Mouse (Mus musculus): Measurements from ENCODE around the gene Tmem89. TPM values are rescaled to one million over a fixed set of nuclear protein-coding genes. Genes with fewer than 3 reads are reported as not detected.

Tmem89 gene
- total and polyA plus RNA-seq, 3 experiments, result 0.35 TPM; not detected in 2

DNA sequence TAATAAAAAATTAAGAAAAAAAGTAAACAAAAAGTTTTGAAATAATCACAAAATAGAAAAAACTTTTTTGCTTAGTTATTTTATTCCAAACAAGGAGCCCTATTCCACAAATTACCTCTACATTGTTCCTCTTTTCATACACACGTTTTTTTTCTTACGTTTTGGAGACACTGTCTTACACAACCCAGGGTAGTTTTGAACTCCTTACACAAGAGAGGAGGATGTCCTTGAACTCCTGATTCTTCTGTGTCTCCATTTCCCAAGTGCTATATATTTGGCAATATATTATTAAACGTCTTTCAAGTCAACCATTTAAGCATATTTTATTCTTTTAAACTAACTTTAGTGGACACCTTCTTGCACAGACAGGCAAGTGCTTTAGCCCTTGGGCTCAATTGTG lies 21.6 kb downstream of the Tmem89 start:
- Histone ChIP-seq H3K9ac (ENCODE audit: low read depth, low read length) (no peak overlapping the region), H3K4me3 (no peak overlapping the region), H3K36me3 (ENCODE audit: control insufficient read depth, insufficient read depth, low read length) (peaks cover 17% of the 10 kb centered on the region), H3K27ac (no peak overlapping the region; the same call in 1 of the 2 replicates), H3K79me2 (replicated peaks; ENCODE audit: control insufficient read depth, insufficient read depth, low read length) (peaks cover 4% of the 10 kb centered on the region; the same call in 1 of the 2 replicates), H3K27me3 (ENCODE audit: control insufficient read depth, insufficient read depth, low read length) (no peaks in the 10 kb centered on the region), H3K4me1 (ENCODE audit: control insufficient read depth, insufficient read depth, low read length) (peaks cover 3% of the 10 kb centered on the region)
- 10% methylated on average over 3 of the region's 3 CpGs for WGBS
- intact Hi-C loops (cut with DNase I), result loop anchor here (1.0 kb wide), 1 partner anchor 54 kb away; no protein-coding TSS in a partner anchor
- no peak for DNase-seq
- no peak for TF ChIP-seq EP300 (IDR thresholded peaks at IDR 0.05; ENCODE audit: insufficient read depth, low read depth, low read length)

DNA sequence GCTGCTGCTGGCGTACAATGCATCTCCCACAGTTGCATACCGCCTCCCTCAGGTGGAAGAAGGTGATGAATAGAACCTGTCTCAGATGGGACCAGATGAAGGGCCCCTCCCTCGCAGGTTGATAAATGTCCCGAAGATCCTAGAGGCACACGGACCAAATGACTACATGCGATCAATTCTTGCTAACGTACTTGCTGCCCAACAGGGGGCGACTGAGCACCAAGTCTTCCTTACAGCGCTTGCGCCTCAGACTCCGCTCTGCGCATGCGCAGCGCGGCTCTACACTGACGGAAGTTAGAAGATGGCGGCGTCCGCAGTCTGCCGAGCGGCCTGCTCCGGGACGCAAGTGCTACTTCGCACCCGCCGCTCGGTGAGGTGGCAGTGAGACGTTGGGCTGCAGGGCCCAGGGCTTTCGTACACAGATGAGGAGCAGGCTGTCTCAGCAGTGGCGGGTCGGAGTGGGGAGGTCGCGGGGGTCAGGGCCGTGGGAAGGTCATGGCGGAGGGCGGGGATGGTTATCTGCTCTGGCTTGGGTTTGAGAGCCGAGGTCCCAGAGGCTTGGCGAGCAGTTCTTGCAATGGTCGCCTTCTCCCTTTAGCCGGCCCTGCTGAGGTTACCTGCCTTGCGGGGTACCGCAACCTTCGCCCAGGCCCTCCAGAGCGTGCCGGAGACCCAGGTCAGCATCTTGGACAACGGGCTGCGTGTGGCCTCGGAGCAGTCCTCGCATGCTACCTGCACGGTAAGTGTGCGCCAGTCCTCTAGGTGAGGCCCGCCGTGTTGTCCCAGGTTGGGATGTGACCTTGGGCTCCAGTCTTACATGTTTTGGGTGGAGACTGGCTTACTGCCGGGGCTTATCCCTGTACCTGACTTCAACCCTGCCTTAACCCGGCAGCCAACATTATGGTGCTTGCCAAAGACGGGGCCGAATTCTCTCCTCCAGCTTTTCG lies 22.3 kb downstream of the Tmem89 start, which contains the start of gene Uqcrc1:
Gene Uqcrc1, plus strand, starts transcription at position 216 of the 947 bp plus-strand sequence.
- peaks cover 3% of the 10 kb centered on the region for H3K4me1 ChIP-seq (ENCODE audit: control insufficient read depth, insufficient read depth, low read length)
- DNase-seq, result peak; percentile 95
- peak within 1 kb of the TSS; percentile 84 for H3K9ac ChIP-seq (ENCODE audit: low read depth, low read length)
- H3K27ac ChIP-seq, result peak within 1 kb of the TSS; percentile 98
- peaks cover 17% of the 10 kb centered on the region for H3K36me3 ChIP-seq (ENCODE audit: control insufficient read depth, insufficient read depth, low read length)
- TF ChIP-seq CTCF (IDR thresholded peaks at IDR 0.05) (peak; percentile 99; the same call in 1 of the 2 replicates), EP300 (IDR thresholded peaks at IDR 0.05; ENCODE audit: insufficient read depth, low read depth, low read length) (peak; percentile 71; the same call in 1 of the 2 replicates), POLR2A (IDR thresholded peaks at IDR 0.05; ENCODE audit: insufficient read depth, low read depth, low read length) (peak; percentile 98)
- under 1% methylated on average over 58 of the region's 58 CpGs for WGBS
- H3K79me2 ChIP-seq (replicated peaks; ENCODE audit: control insufficient read depth, insufficient read depth, low read length), result peaks cover 4% of the 10 kb centered on the region; the same call in 1 of the 2 replicates
- H3K27me3 ChIP-seq (ENCODE audit: control insufficient read depth, insufficient read depth, low read length), result no peaks in the 10 kb centered on the region
- intact Hi-C loops (cut with DNase I), result loop anchor here (1.0 kb wide), 1 partner anchor 54 kb away; no protein-coding TSS in a partner anchor
- H3K4me3 ChIP-seq, result peak within 1 kb of the TSS; percentile 66

DNA sequence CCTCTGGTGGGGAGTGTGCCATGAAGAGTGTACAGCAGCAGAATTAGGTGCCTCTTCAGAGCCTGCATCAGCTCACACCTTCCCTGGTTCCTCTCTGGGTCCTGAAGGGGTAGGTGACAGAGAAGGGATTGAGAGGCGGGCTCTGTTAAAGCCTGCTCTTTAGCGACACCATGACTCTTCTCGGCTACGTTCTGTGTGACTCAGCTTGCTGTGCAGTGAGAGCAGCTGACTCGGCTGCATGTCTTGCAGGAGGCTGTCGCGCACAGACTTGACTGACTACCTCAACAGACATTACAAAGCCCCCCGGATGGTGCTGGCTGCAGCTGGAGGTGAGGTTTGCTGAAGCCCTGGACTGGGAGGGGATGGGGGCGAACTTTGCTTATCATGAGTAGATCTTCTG lies 30.7 kb downstream of the Tmem89 start:
- peaks cover 13% of the 10 kb centered on the region for H3K36me3 ChIP-seq (ENCODE audit: control insufficient read depth, insufficient read depth, low read length)
- no peak overlapping the region for H3K9ac ChIP-seq (ENCODE audit: low read depth, low read length)
- peaks cover 3% of the 10 kb centered on the region; the same call in 1 of the 2 replicates for H3K4me1 ChIP-seq (ENCODE audit: control insufficient read depth, insufficient read depth, low read length)
- no peak overlapping the region for H3K4me3 ChIP-seq
- WGBS, result 78% methylated on average over 9 of the region's 9 CpGs
- no peaks in the 10 kb centered on the region for H3K27me3 ChIP-seq (ENCODE audit: control insufficient read depth, insufficient read depth, low read length)
- intact Hi-C loops (cut with DNase I), result no loop called here
- no peak overlapping the region for H3K27ac ChIP-seq
- TF ChIP-seq CTCF (IDR thresholded peaks at IDR 0.05) (no peak), EP300 (IDR thresholded peaks at IDR 0.05; ENCODE audit: insufficient read depth, low read depth, low read length) (no peak), POLR2A (IDR thresholded peaks at IDR 0.05; ENCODE audit: insufficient read depth, low read depth, low read length) (no peak)
- H3K79me2 ChIP-seq (replicated peaks; ENCODE audit: control insufficient read depth, insufficient read depth, low read length), result no peaks in the 10 kb centered on the region; the same call in 1 of the 2 replicates
- DNase-seq, result no peak

DNA sequence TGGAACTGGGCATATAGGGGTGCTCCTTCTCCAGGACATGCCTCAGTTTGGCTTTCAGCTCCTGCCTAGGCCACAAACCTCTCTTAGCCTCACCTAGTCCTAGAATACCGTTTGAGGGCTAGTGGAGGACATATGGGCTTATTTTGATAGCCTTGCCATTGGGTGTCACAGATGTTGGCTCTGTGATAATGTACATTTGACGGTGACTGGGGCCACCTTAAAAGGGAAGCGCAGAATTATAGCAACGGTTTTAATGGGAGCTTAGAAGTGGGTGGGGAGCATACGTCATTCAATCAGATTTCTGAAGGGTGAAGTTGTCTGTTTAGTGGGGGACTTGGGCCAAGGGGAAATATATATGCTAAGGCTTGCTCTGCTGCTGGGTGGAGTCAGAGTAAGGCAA lies 31.2 kb downstream of the Tmem89 start:
- no peak for TF ChIP-seq EP300 (IDR thresholded peaks at IDR 0.05; ENCODE audit: insufficient read depth, low read depth, low read length)
- TF ChIP-seq CTCF (IDR thresholded peaks at IDR 0.05), result no peak
- TF ChIP-seq POLR2A (IDR thresholded peaks at IDR 0.05; ENCODE audit: insufficient read depth, low read depth, low read length), result no peak
- peaks cover 11% of the 10 kb centered on the region for H3K36me3 ChIP-seq (ENCODE audit: control insufficient read depth, insufficient read depth, low read length)
- H3K79me2 ChIP-seq (replicated peaks; ENCODE audit: control insufficient read depth, insufficient read depth, low read length), result no peaks in the 10 kb centered on the region; the same call in 1 of the 2 replicates
- peaks cover 3% of the 10 kb centered on the region; the same call in 1 of the 2 replicates for H3K4me1 ChIP-seq (ENCODE audit: control insufficient read depth, insufficient read depth, low read length)
- no peak overlapping the region for H3K4me3 ChIP-seq
- intact Hi-C loops (cut with DNase I), result no loop called here
- H3K27ac ChIP-seq, result no peak overlapping the region
- no peak for DNase-seq
- no peaks in the 10 kb centered on the region for H3K27me3 ChIP-seq (ENCODE audit: control insufficient read depth, insufficient read depth, low read length)
- 74% methylated on average over 5 of the region's 5 CpGs for WGBS
- no peak overlapping the region for H3K9ac ChIP-seq (ENCODE audit: low read depth, low read length)

DNA sequence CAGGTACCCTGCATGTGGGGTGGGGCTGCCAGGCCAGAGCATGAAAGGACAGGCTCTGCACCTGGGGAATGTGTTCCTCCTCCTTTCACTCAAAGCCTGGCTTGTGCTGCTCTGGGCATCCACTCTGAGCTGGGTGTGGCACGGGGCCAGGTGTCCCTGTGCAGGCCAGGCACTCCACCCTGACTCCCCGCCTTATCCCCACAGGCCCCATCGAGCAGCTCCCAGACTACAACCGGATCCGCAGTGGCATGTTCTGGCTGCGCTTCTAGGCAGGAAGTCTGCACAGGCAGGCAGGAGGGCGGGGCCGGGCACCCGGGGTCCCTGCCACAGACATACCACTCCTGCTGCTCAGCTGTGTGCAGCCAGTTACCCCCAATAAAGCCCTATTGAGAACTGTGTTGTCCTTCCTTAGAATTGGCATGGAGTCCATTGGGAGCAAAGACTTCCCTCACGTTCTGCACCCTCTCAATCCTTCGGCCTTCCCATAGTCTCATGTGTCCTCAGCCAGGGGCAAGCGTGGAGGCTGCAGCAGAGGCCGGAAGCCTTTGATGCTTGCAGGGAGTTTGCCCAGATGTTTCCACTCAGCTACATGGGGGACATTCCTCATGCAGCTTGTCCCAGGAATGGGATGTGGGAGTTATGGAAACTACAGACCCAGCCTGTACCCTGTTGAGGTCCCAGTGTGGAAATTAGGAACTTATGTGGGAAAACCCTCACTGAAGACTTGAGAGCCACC lies 35.0 kb downstream of the Tmem89 start:
- Histone ChIP-seq H3K27ac (no peak overlapping the region), H3K79me2 (replicated peaks; ENCODE audit: control insufficient read depth, insufficient read depth, low read length) (no peaks in the 10 kb centered on the region), H3K4me3 (no peak overlapping the region), H3K36me3 (ENCODE audit: control insufficient read depth, insufficient read depth, low read length) (no peaks in the 10 kb centered on the region; the same call in 1 of the 2 replicates), H3K27me3 (ENCODE audit: control insufficient read depth, insufficient read depth, low read length) (no peaks in the 10 kb centered on the region), H3K4me1 (ENCODE audit: control insufficient read depth, insufficient read depth, low read length) (no peaks in the 10 kb centered on the region), H3K9ac (ENCODE audit: low read depth, low read length) (no peak overlapping the region)
- 47% methylated on average over 13 of the region's 13 CpGs for WGBS
- intact Hi-C loops (cut with DNase I), result no loop called here
- peak; percentile 53 to 58 for DNase-seq
- TF ChIP-seq EP300 (IDR thresholded peaks at IDR 0.05; ENCODE audit: insufficient read depth, low read depth, low read length) (no peak), POLR2A (IDR thresholded peaks at IDR 0.05; ENCODE audit: insufficient read depth, low read depth, low read length) (no peak), CTCF (IDR thresholded peaks at IDR 0.05) (no peak)
